Mouse (Mus musculus): ENCODE data around the gene Gm13304.
"Not testable (repeated sequence)": the region's sequence is repeated elsewhere in the genome, so short reads cannot be mapped to it uniquely, and the experiment has no call there.

The Gm13304 gene

DNA sequence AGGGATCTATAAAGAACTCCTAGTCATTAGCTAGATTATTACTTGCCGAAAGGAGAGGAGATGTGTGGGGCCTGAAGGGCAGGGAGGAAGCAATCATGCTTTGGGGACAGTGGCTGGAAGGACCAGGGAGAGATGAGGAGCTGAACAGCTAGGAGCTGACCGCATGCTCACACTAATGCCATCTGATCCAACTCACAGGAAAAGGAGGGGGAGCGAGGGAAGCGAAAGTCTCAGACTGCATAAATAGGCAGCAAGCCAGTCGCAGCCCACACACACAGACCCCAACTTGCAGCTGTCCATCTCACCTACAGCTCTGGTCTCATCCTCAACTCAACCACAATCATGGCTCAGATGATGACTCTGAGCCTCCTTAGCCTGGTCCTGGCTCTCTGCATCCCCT lies at the start of gene Gm13304:
Gene Gm13304, plus strand, starts transcription at position 301 of the 400 bp plus-strand sequence.
- DNase-seq (ENCODE audit: low read depth, low spot score), result not testable (repeated sequence)

DNA sequence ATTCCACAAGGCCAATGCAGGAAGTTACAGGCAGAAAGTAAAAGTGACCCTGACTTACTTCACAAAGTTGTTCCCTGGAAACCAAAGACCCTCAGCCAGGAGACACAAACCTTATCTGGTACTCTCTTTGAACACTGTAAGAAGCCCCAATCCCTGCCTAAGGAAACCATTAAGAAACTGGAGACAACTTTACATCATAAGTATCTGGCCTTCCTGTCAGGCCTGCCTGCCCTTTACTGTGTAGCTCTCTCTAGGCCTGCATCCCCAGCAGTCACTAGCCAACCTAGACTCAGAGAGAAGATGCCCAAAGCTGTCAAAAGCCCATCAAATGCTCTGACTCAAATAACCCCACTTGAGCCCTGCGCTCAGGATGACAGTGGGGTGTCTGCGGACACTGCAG lies 23.7 kb upstream of the Gm13304 start, which contains the start of gene Gm3893:
Gene Gm3893, plus strand, starts transcription at position 301 of the 400 bp plus-strand sequence.
- not testable (repeated sequence) for DNase-seq (ENCODE audit: low read depth, low spot score)

DNA sequence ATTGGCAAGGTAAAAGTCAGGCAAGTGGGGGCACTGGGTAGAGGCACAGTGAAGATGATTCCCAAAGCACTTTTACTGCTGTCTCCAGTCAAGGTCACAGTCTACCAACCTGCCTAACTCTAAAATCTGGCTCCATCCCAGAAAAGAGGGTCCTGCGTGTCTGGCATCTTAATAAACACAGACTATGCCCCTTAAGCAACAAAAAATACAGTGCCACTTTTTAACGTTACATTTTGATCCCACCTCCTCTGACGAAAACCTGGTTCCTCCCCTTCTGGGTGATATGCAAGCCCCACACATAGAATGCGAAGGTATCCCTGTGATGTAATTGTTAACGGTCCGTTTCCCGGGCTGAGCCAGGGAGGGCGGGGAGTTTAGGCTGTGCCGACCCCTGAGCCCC lies 38.5 kb downstream of the Gm13304 start, which contains the start of gene Gm13306:
Gene Gm13306, plus strand, starts transcription at position 301 of the 400 bp plus-strand sequence.
- not testable (repeated sequence) for DNase-seq (ENCODE audit: low read depth, low spot score)

All from embryo, embryonic 11.5 days (tissue).